Mouse (Mus musculus): ENCODE data around the gene Rtn4rl1. TPM values are rescaled to one million over a fixed set of nuclear protein-coding genes. Genes with fewer than 3 reads are reported as not detected.

The Rtn4rl1 gene
- 9.8 and 10.2 TPM in 2 replicates for polyA plus RNA-seq (2012; rRNA removed)

GRCm38 (mm10) chr11:75193256-75194071 lies at the start of gene Rtn4rl1:
Gene Rtn4rl1, plus strand, starts transcription at chr11:75193783.

DNA sequence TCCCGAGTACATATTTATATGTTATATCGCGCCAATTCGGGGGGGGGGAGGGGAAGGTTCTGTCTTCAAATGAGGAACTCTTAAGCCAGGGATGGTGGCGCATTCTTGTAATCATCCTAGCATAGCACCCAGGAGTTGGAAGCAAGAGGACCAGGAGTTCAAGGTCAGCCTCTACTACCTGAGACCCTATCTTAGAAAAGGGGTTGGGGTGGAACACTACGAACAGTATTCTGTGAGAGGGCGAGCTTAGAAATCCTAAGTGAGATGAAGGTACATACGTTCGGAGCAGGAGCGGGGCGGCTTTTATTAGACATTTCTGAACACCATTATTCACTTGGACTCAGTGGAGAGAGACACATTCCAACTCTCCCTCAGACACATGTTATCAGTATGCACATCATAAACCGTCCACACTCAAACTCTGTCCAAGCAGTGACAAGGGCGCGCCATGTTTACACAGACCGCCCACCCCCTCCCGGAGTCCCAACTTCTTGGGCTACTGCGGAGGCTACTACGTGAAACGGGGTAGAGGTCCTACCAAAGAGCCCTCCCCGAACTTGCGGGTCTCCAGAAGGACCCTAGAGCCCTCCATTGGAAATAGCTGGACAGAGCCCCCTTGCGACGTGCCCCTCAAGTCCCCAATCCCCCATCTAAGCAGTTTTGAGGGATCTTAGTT lies 24.0 kb upstream of the Rtn4rl1 start, which contains the start of gene Hic1:
Hic1 (minus strand) TSS at position 115 of the 676 bp plus-strand sequence.

DNA sequence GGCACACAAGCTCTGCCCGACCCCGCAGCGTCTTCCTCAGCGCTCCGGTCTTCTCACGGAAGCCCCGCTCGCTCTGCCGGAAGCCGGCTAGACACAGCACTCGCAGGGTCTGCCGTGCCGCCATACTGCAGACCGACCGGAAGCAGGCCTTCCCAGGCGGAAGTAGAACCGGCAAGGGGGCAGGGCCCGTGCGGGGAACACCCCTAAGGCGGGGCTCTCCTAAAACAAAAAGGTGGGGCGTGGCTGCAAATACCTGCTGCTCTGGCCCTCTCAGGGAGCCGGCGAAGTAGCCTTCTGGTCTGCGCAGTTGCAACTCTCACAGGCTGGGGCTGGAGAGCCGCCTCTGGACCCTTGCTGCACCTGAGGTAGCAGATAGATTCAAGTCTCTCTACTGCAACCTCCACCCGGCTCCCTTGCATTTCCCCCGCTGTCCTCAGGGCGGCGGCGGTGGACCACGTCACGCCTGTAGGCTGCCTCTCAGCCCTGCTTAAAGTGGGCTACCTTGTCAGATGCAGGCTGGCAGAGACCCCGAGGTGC lies 14.8 kb upstream of the Rtn4rl1 start, which contains the start of gene Ovca2:
Ovca2 (minus strand) TSS at position 164 of the 537 bp plus-strand sequence.

GRCm38 (mm10) chr11:75190905-75191441 lies 2.6 kb upstream of the Rtn4rl1 start, which contains the start of gene Dph1:
Gene Dph1, minus strand, starts transcription at chr11:75191241.

Other genes starting within 250 kb of the Rtn4rl1 start
- 4.3 and 4.6 TPM in 2 replicates for gene Hic1, start 24.3 kb upstream of the Rtn4rl1 start, polyA plus RNA-seq (2012; rRNA removed)
- 15.7 and 17.1 TPM in 2 replicates for gene Ovca2, start 14.9 kb upstream of the Rtn4rl1 start, polyA plus RNA-seq (2012; rRNA removed)
- 19.4 and 20.1 TPM in 2 replicates for gene Dph1, start 2.5 kb upstream of the Rtn4rl1 start, polyA plus RNA-seq (2012; rRNA removed)
- 32.6 and 33.6 TPM in 2 replicates for gene Rpa1, start 154.5 kb downstream of the Rtn4rl1 start, polyA plus RNA-seq (2012; rRNA removed)
- gene Smyd4, start 154.7 kb downstream of the Rtn4rl1 start, polyA plus RNA-seq (2012; rRNA removed): 10.7 and 11.0 TPM in 2 replicates
- gene Serpinf1, start 228.9 kb downstream of the Rtn4rl1 start, polyA plus RNA-seq (2012; rRNA removed): 11.1 and 24.4 TPM in 2 replicates
- gene Serpinf2, start 245.8 kb downstream of the Rtn4rl1 start, polyA plus RNA-seq (2012; rRNA removed): 0.10 and 0.17 TPM in 2 replicates

Measured in central nervous system, embryonic 18 days (tissue).